Mouse (Mus musculus) spleen, postnatal 4 days (tissue): Measurements from ENCODE around the gene Tgm5.
"Not testable (repeated sequence)": the region's sequence is repeated elsewhere in the genome, so short reads cannot be mapped to it uniquely, and the experiment has no call there.

Experiments used
- DNase-seq, 2 experiments: peaks; one replicate each; pipeline ENCODE4 v3.0.0; 2022; ENCODE audit warnings: low spot score in 2 of 2

Tgm5 gene

GRCm38 (mm10) chr2:121085480-121086185, at the start of gene Tgm5:
Tgm5 (minus strand) TSS chr2:121085841.
- no peak for DNase-seq

GRCm38 (mm10) chr2:121132822-121133221, 47.2 kb upstream of the Tgm5 start:
- no peak for DNase-seq

GRCm38 (mm10) chr2:121128865-121129620, 43.4 kb upstream of the Tgm5 start:
- no peak for DNase-seq

GRCm38 (mm10) chr2:121127536-121127935, 41.9 kb upstream of the Tgm5 start:
- no peak for DNase-seq

GRCm38 (mm10) chr2:121126302-121126701, 40.7 kb upstream of the Tgm5 start:
- not testable (repeated sequence) for DNase-seq

- no peak for DNase-seq
Observed at GRCm38 (mm10) chr2:121119260-121119659, 33.6 kb upstream of the Tgm5 start.

GRCm38 (mm10) chr2:121115418-121115817, 29.8 kb upstream of the Tgm5 start:
- no peak for DNase-seq

GRCm38 (mm10) chr2:121109695-121110094, 24.1 kb upstream of the Tgm5 start, which contains the start of gene Tgm7:
Tgm7 (minus strand) TSS chr2:121109795.
- DNase-seq, result no peak

GRCm38 (mm10) chr2:121105940-121106339, 20.3 kb upstream of the Tgm5 start:
- no peak for DNase-seq

- peak; percentile 49 to 73 for DNase-seq
Observed at GRCm38 (mm10) chr2:121102051-121102450, 16.4 kb upstream of the Tgm5 start.

- DNase-seq, result no peak
Observed at GRCm38 (mm10) chr2:121089751-121090150, 4.1 kb upstream of the Tgm5 start.

GRCm38 (mm10) chr2:121088507-121088906, 2.9 kb upstream of the Tgm5 start:
- no peak for DNase-seq

GRCm38 (mm10) chr2:121082626-121083025, 3.0 kb downstream of the Tgm5 start:
- no peak for DNase-seq

- no peak for DNase-seq
Observed at GRCm38 (mm10) chr2:121074747-121075146, 10.9 kb downstream of the Tgm5 start.

- no peak for DNase-seq
Observed at GRCm38 (mm10) chr2:121071871-121072270, 13.8 kb downstream of the Tgm5 start.

GRCm38 (mm10) chr2:121069506-121069905, 16.1 kb downstream of the Tgm5 start:
- DNase-seq, result no peak

GRCm38 (mm10) chr2:121067116-121067515, 18.5 kb downstream of the Tgm5 start:
- DNase-seq, result no peak

GRCm38 (mm10) chr2:121061315-121061714, 24.3 kb downstream of the Tgm5 start:
- DNase-seq, result no peak

- DNase-seq, result no peak
Observed at GRCm38 (mm10) chr2:121057997-121058396, 27.6 kb downstream of the Tgm5 start.

- peak in 1 of 2 experiments; percentile 55 for DNase-seq
Observed at GRCm38 (mm10) chr2:121055915-121056314, 29.7 kb downstream of the Tgm5 start.

- no peak for DNase-seq
Observed at GRCm38 (mm10) chr2:121054060-121054459, 31.6 kb downstream of the Tgm5 start.

GRCm38 (mm10) chr2:121052176-121052575, 33.5 kb downstream of the Tgm5 start:
- DNase-seq, result no peak

- DNase-seq, result no peak
Observed at GRCm38 (mm10) chr2:121045653-121046052, 40.0 kb downstream of the Tgm5 start.
